Mouse (Mus musculus) kidney, embryonic 15.5 days (tissue): ENCODE results near the gene Cd82. TPM values are rescaled to one million over a fixed set of nuclear protein-coding genes. Genes with fewer than 3 reads are reported as not detected.

ENCODE experiments used
- ATAC-seq: fragments of 200-750 bp; cut with Nextera tagmentation; replicated peaks from 2 replicates; pipeline ENCODE4 v1.8.0; 2017; ENCODE audit warnings: moderate TSS enrichment; ENCODE audit not compliant: low FRiP score
- H3K27ac ChIP-seq: fragments of 300-500 bp; sonication (generic); 2 replicates; pipeline ENCODE4 v1.5.1; 2015; ENCODE audit warnings: mild to moderate bottlenecking, inconsistent platforms
- H3K27me3 ChIP-seq: fragments of 300-500 bp; sonication (generic); 2 replicates; pipeline ENCODE4 v1.6.1; 2015; ENCODE audit warnings: inconsistent platforms
- H3K36me3 ChIP-seq: fragments of 300-500 bp; sonication (generic); 2 replicates; pipeline ENCODE4 v1.6.1; 2015; ENCODE audit warnings: inconsistent platforms
- H3K4me1 ChIP-seq: fragments of 300-500 bp; sonication (generic); 2 replicates; pipeline ENCODE4 v1.6.1; 2015; ENCODE audit warnings: inconsistent platforms
- H3K4me2 ChIP-seq: fragments of 300-500 bp; sonication (generic); 2 replicates; pipeline ENCODE4 v1.6.1; 2015; ENCODE audit warnings: moderate library complexity, mild to moderate bottlenecking, inconsistent platforms
- H3K4me3 ChIP-seq: fragments of 300-500 bp; sonication (generic); replicated peaks from 2 replicates; pipeline ENCODE4 v1.5.1; 2015; ENCODE audit warnings: mild to moderate bottlenecking, inconsistent platforms
- H3K9ac ChIP-seq: fragments of 300-500 bp; sonication (generic); 2 replicates; pipeline ENCODE4 v1.6.1; 2015; ENCODE audit warnings: mild to moderate bottlenecking, inconsistent platforms
- H3K9me3 ChIP-seq: fragments of 300-500 bp; sonication (generic); replicated peaks from 2 replicates; pipeline ENCODE4 v1.6.1; 2016; ENCODE audit warnings: inconsistent platforms
- WGBS: fragments of 180-500 bp; shearing (Covaris S2); methylation state at CpG from one replicate; pipeline ENCODE4 v1.1.7; 2015; ENCODE audit warnings: mixed read lengths; 5-methylcytosine and 5-hydroxymethylcytosine counted together
- polyA plus RNA-seq: library from polyadenylated mRNA; unstranded; fragments of >200 nt; fragmentation: Nextera tagmentation; extraction: Ambion mirVana; gene quantifications from 2 replicates; pipeline ENCODE4 v1.2.1, GENCODE M21; 2015

Gene Cd82
- polyA plus RNA-seq, 1 experiment from 2014 or later: 47.8 TPM

GRCm38 (mm10) chr2:93451219-93451938 lies 11.6 kb downstream of the Cd82 start:
- Histone ChIP-seq H3K9me3 (no peaks in the 10 kb centered on the region), H3K27ac (peak overlapping the region; percentile 84), H3K9ac (no peak overlapping the region), H3K4me3 (no peak overlapping the region), H3K4me2 (no peak overlapping the region), H3K36me3 (no peaks in the 10 kb centered on the region), H3K27me3 (no peaks in the 10 kb centered on the region), H3K4me1 (peaks cover 73% of the 10 kb centered on the region)
- peak; percentile 23; the same call in 1 of the 2 replicates for ATAC-seq
- WGBS: 38% methylated on average over 6 of the region's 6 CpGs

GRCm38 (mm10) chr2:93450695-93451094 lies 12.2 kb downstream of the Cd82 start:
- H3K4me3 ChIP-seq: no peak overlapping the region
- peaks cover 74% of the 10 kb centered on the region for H3K4me1 ChIP-seq
- H3K36me3 ChIP-seq: no peaks in the 10 kb centered on the region
- no peaks in the 10 kb centered on the region for H3K9me3 ChIP-seq
- no peaks in the 10 kb centered on the region for H3K27me3 ChIP-seq
- ATAC-seq: no peak
- 82% methylated on average over 7 of the region's 7 CpGs for WGBS
- peak overlapping the region; percentile 84 for H3K27ac ChIP-seq
- H3K9ac ChIP-seq: no peak overlapping the region
- no peak overlapping the region for H3K4me2 ChIP-seq

- H3K4me3 ChIP-seq: no peak overlapping the region
- no peaks in the 10 kb centered on the region for H3K27me3 ChIP-seq
- peaks cover 80% of the 10 kb centered on the region for H3K4me1 ChIP-seq
- no peak overlapping the region for H3K4me2 ChIP-seq
- no peak for ATAC-seq
- H3K36me3 ChIP-seq: no peaks in the 10 kb centered on the region
- no peak overlapping the region for H3K9ac ChIP-seq
- 78% methylated on average over 2 of the region's 2 CpGs for WGBS
- H3K27ac ChIP-seq: 0 out of 2 replicates have a peak overlapping the region, but pooled peaks have one; percentile 84
- H3K9me3 ChIP-seq: no peaks in the 10 kb centered on the region
These were observed 13.3 kb downstream of the Cd82 start for GRCm38 (mm10) chr2:93449657-93450056.

GRCm38 (mm10) chr2:93448774-93449173 lies 14.2 kb downstream of the Cd82 start:
- H3K27me3 ChIP-seq: no peaks in the 10 kb centered on the region
- no peak overlapping the region for H3K4me3 ChIP-seq
- H3K4me1 ChIP-seq: peaks cover 84% of the 10 kb centered on the region
- no peaks in the 10 kb centered on the region for H3K9me3 ChIP-seq
- no peak overlapping the region for H3K4me2 ChIP-seq
- no peak for ATAC-seq
- H3K27ac ChIP-seq: no peak overlapping the region
- 45% methylated on average over 5 of the region's 5 CpGs for WGBS
- no peak overlapping the region for H3K9ac ChIP-seq
- H3K36me3 ChIP-seq: no peaks in the 10 kb centered on the region

GRCm38 (mm10) chr2:93447500-93448249 lies 15.3 kb downstream of the Cd82 start:
- Histone ChIP-seq H3K4me1 (peaks cover 91% of the 10 kb centered on the region), H3K4me3 (no peak overlapping the region), H3K27ac (0 out of 2 replicates have a peak overlapping the region, but pooled peaks have one; percentile 9), H3K9me3 (no peaks in the 10 kb centered on the region), H3K36me3 (no peaks in the 10 kb centered on the region), H3K9ac (no peak overlapping the region), H3K27me3 (no peaks in the 10 kb centered on the region), H3K4me2 (no peak overlapping the region)
- no peak for ATAC-seq
- 78% methylated on average over 6 of the region's 6 CpGs for whole genome bisulfite sequencing

GRCm38 (mm10) chr2:93446606-93447353 lies 16.2 kb downstream of the Cd82 start:
- no peak for ATAC-seq
- no peaks in the 10 kb centered on the region for H3K9me3 ChIP-seq
- H3K36me3 ChIP-seq: no peaks in the 10 kb centered on the region
- no peak overlapping the region for H3K9ac ChIP-seq
- H3K27ac ChIP-seq: no peak overlapping the region
- no peak overlapping the region for H3K4me2 ChIP-seq
- H3K4me1 ChIP-seq: peaks cover 82% of the 10 kb centered on the region
- no peak overlapping the region for H3K4me3 ChIP-seq
- 59% methylated on average over 13 of the region's 13 CpGs for WGBS
- no peaks in the 10 kb centered on the region for H3K27me3 ChIP-seq

GRCm38 (mm10) chr2:93445237-93445651 lies 17.7 kb downstream of the Cd82 start:
- 70% methylated on average over 5 of the region's 5 CpGs for WGBS
- Histone ChIP-seq H3K4me1 (peaks cover 81% of the 10 kb centered on the region), H3K9ac (no peak overlapping the region), H3K27ac (peak overlapping the region; percentile 33; the same call in 1 of the 2 replicates), H3K9me3 (no peaks in the 10 kb centered on the region), H3K4me2 (no peak overlapping the region), H3K4me3 (no peak overlapping the region), H3K36me3 (no peaks in the 10 kb centered on the region), H3K27me3 (peaks cover 3% of the 10 kb centered on the region; the same call in 1 of the 2 replicates)
- no peak for ATAC-seq

GRCm38 (mm10) chr2:93444280-93444679 lies 18.7 kb downstream of the Cd82 start:
- ATAC-seq: no peak
- Histone ChIP-seq H3K9ac (no peak overlapping the region), H3K4me3 (no peak overlapping the region), H3K27me3 (peaks cover 3% of the 10 kb centered on the region; the same call in 1 of the 2 replicates), H3K9me3 (no peaks in the 10 kb centered on the region), H3K4me1 (peaks cover 81% of the 10 kb centered on the region), H3K36me3 (no peaks in the 10 kb centered on the region), H3K4me2 (no peak overlapping the region), H3K27ac (peak overlapping the region; percentile 65; the same call in 1 of the 2 replicates)
- WGBS: 80% methylated on average over 7 of the region's 7 CpGs

GRCm38 (mm10) chr2:93443106-93443505 lies 19.8 kb downstream of the Cd82 start:
- H3K4me1 ChIP-seq: peaks cover 86% of the 10 kb centered on the region
- no peaks in the 10 kb centered on the region for H3K9me3 ChIP-seq
- H3K27ac ChIP-seq: peak overlapping the region; percentile 65
- 45% methylated on average over 2 of the region's 2 CpGs for WGBS
- H3K36me3 ChIP-seq: no peaks in the 10 kb centered on the region
- no peak overlapping the region for H3K4me3 ChIP-seq
- H3K27me3 ChIP-seq: peaks cover 3% of the 10 kb centered on the region; the same call in 1 of the 2 replicates
- H3K4me2 ChIP-seq: no peak overlapping the region
- peak; percentile 47 for ATAC-seq
- no peak overlapping the region for H3K9ac ChIP-seq

GRCm38 (mm10) chr2:93439812-93440559 lies 23.0 kb downstream of the Cd82 start:
- Histone ChIP-seq H3K9ac (no peak overlapping the region), H3K27me3 (peaks cover 3% of the 10 kb centered on the region; the same call in 1 of the 2 replicates), H3K36me3 (no peaks in the 10 kb centered on the region), H3K4me2 (peak overlapping the region; percentile 12; the same call in 1 of the 2 replicates), H3K4me1 (peaks cover 64% of the 10 kb centered on the region), H3K9me3 (no peaks in the 10 kb centered on the region), H3K27ac (peak overlapping the region; percentile 92), H3K4me3 (no peak overlapping the region)
- peak; percentile 59 for ATAC-seq
- 56% methylated on average over 12 of the region's 12 CpGs for WGBS

GRCm38 (mm10) chr2:93439352-93439771 lies 23.6 kb downstream of the Cd82 start:
- Histone ChIP-seq H3K4me2 (peak overlapping the region; percentile 12; the same call in 1 of the 2 replicates), H3K27ac (peak overlapping the region; percentile 92), H3K36me3 (peaks cover 4% of the 10 kb centered on the region; the same call in 1 of the 2 replicates), H3K27me3 (peaks cover 3% of the 10 kb centered on the region; the same call in 1 of the 2 replicates), H3K4me1 (peaks cover 58% of the 10 kb centered on the region), H3K9ac (no peak overlapping the region), H3K9me3 (no peaks in the 10 kb centered on the region), H3K4me3 (no peak overlapping the region)
- 19% methylated on average over 9 of the region's 9 CpGs for WGBS
- ATAC-seq: peak; percentile 87
